Mouse (Mus musculus): ENCODE measurements around the gene C77080. TPM values are rescaled to one million over a fixed set of nuclear protein-coding genes. Genes with fewer than 3 reads are reported as not detected.

The C77080 gene
- polyA plus RNA-seq, 1 experiment from 2014 or later = 9.6 TPM

DNA sequence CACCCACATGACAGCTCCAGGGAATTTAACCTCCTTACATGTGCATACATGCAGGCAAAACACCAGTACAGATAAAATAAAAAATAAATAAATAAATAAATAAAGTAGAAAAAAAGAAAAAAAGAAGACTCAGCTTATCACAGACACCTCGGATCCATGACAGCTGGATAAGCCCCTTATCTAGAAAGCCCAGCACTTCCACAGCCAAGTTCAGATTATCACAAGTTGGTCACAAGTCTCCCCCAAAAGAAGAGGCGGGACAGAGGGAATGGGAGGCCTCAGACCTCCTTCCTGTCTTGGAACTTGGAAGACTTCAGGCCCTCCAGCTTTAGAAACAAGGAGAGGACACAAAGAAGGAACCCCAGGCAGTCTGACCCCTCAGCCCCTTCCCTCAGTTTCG lies 26.1 kb downstream of the C77080 start:
- Histone ChIP-seq H3K9me3 (no peaks in the 10 kb centered on the region), H3K27ac (0 out of 2 replicates have a peak overlapping the region, but pooled peaks have one; percentile 51), H3K9ac (no peak overlapping the region), H3K4me3 (no peak overlapping the region), H3K27me3 (no peaks in the 10 kb centered on the region), H3K4me2 (no peak overlapping the region), H3K4me1 (peaks cover 60% of the 10 kb centered on the region), H3K36me3 (no peaks in the 10 kb centered on the region)
- 80% methylated on average over 3 of the region's 3 CpGs for WGBS
- ATAC-seq (ENCODE audit: insufficient number of reproducible peaks, low FRiP score, low TSS enrichment, low read depth) = no peak

DNA sequence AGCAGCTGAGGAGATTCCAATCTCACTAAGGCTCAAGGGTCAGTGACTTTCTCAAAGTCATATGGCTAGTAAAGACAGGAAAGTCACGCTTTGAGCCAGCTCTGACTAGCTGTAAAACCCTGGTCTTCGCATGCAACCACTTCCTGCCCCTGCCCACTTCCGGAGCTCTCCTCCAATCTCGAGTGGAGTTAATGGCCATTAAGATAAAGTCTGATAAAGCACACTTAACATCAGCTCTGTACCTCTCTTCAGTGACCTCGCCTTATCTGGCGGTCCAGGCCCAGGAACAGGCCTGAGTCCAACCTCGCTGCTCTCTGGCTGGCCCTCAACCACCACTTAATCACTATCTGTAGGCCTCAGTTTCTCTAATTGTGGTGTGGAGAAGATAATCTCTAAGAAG lies 26.7 kb downstream of the C77080 start:
- no peak for ATAC-seq (ENCODE audit: insufficient number of reproducible peaks, low FRiP score, low TSS enrichment, low read depth)
- Histone ChIP-seq H3K4me1 (peaks cover 58% of the 10 kb centered on the region), H3K4me3 (no peak overlapping the region), H3K36me3 (no peaks in the 10 kb centered on the region), H3K27me3 (no peaks in the 10 kb centered on the region), H3K4me2 (no peak overlapping the region), H3K9ac (no peak overlapping the region), H3K9me3 (no peaks in the 10 kb centered on the region), H3K27ac (no peak overlapping the region)
- 54% methylated on average over 7 of the region's 7 CpGs for WGBS

DNA sequence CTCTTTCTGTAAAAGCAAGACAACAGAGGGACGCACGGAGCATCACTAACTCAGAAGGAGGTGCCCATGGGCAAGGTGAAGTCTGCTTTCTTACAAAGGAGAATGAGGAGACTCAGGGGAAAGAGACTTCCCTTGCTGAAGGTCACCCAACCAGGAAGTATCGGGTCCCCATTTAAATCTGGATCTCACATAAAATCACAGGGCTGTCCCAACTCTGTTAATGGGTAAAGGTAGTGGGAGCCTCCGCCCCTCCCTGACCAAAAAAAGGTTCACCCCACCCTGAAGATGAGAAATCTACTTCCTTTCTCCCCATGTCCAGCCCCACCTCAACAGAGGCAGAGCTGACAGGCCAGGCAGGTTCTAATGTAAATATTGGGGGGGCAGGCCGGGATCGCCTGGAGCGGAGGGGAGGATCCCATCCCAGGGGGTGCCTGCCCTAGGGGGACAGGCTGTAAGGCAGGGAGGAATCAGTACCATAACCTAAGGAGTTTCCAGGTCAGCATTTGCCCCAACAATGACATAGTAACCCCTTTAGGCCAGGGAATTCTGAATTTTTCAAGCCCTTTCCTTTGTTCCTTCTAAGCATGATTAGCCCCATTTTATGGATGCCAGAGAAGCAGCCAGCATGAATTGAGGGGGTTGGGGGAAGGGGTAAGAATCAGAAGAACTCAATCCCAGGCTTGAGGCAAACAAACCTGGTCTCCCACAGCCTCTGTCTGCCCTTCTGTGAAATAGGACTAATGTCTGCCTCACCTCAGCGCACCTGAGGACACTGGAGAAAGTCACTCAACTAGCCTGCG lies 28.4 kb downstream of the C77080 start:
- Histone ChIP-seq H3K4me3 (no peak overlapping the region), H3K9me3 (no peaks in the 10 kb centered on the region), H3K4me2 (no peak overlapping the region), H3K27me3 (no peaks in the 10 kb centered on the region), H3K9ac (no peak overlapping the region), H3K4me1 (peaks cover 53% of the 10 kb centered on the region), H3K36me3 (no peaks in the 10 kb centered on the region), H3K27ac (peak overlapping the region; percentile 61)
- ATAC-seq (ENCODE audit: insufficient number of reproducible peaks, low FRiP score, low TSS enrichment, low read depth) = no peak
- 70% methylated on average over 9 of the region's 9 CpGs for WGBS

DNA sequence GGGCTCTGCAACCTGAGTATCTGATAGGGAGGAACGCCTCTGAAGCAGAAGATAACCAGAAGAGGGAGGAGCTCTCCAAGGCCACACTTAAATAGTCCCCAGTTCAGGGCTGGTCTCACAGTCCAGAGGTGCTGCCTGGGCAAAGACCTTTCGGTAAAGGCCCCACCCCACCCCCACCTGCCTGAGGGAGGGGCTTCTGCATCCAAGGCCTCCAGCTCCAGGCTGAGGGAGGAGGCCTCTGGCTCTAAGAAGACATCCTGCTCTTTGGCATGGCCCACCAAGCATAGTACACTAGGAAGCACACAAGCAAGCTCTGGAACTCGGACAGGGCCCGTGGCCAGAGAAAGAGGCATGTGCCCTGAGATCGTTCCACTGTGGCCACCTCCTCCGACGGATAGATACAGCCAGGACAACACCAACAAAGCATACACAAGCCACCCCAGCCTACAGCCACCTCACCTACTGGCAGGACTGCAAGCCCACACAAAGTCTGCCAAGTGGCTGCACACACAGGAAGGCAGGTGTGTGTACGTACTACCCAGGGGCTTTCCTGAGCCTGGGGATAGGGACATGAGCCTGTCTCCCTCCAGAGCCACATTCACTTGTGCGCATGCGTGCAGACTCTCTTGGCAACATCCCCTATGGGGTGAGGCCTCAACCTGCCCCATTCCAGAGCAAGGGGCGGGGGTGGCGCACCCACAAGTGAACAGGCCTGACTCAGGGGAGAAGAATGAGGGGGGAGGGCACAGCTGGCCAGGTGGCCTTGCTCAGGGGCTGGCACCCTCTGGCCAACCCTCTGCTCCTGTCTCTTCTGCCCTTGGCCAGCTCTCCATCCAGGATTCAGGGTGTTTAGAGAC lies 29.4 kb downstream of the C77080 start:
- 0 out of 2 replicates have a peak, but pooled peaks have one; percentile 9 for ATAC-seq (ENCODE audit: insufficient number of reproducible peaks, low FRiP score, low TSS enrichment, low read depth)
- no peak overlapping the region for H3K4me3 ChIP-seq
- WGBS = 60% methylated on average over 12 of the region's 12 CpGs
- peaks cover 55% of the 10 kb centered on the region for H3K4me1 ChIP-seq
- H3K36me3 ChIP-seq = no peaks in the 10 kb centered on the region
- no peak overlapping the region for H3K4me2 ChIP-seq
- no peaks in the 10 kb centered on the region for H3K9me3 ChIP-seq
- H3K9ac ChIP-seq = no peak overlapping the region
- H3K27me3 ChIP-seq = no peaks in the 10 kb centered on the region
- peak overlapping the region; percentile 75 for H3K27ac ChIP-seq

DNA sequence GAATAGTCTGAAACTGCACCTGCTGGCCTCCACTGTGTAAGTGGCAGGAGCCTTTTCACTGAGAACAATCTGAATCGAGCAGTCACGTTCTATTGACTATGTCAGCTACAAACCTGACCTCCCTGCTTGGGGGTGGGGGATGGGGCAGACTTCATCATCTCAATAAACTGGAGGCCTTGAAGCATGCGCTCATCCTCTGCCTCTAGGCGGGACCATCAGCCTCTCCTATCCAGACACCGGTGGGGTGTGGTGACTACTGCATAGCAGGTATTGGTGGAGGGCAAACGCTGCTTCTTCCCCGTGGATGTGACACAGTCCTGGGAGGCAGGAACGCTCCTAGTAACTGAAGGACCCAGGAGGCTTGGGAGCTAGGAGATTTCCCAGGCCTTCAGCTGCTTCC lies 30.3 kb downstream of the C77080 start:
- H3K4me1 ChIP-seq = peaks cover 60% of the 10 kb centered on the region
- H3K27me3 ChIP-seq = no peaks in the 10 kb centered on the region
- H3K36me3 ChIP-seq = no peaks in the 10 kb centered on the region
- H3K9me3 ChIP-seq = no peaks in the 10 kb centered on the region
- H3K4me3 ChIP-seq = no peak overlapping the region
- peak overlapping the region; percentile 75; the same call in 1 of the 2 replicates for H3K27ac ChIP-seq
- 65% methylated on average over 8 of the region's 8 CpGs for WGBS
- no peak for ATAC-seq (ENCODE audit: insufficient number of reproducible peaks, low FRiP score, low TSS enrichment, low read depth)
- no peak overlapping the region for H3K9ac ChIP-seq
- H3K4me2 ChIP-seq = no peak overlapping the region

DNA sequence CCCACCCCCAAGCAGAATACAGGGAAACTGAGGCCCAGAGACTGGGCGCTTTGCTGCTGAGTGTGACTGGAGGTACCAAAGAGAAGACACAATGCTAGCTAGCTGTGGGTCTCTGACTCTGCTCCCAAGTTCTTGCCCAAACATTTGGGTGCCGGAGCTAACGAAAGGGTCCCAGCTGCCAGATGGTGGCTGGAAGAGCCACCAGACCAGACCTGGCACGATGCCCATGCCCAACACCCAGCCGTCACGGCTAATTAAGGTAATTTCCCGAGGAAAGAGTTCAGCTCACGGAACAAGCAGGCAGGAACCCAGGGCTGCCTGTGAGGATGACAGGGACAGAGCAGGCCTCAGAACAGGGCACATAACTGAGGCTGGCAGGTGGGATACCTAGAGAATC lies 33.2 kb downstream of the C77080 start:
- H3K4me3 ChIP-seq = peak overlapping the region; percentile 19; the same call in 1 of the 2 replicates
- peaks cover 69% of the 10 kb centered on the region for H3K4me1 ChIP-seq
- H3K27me3 ChIP-seq = no peaks in the 10 kb centered on the region
- peak overlapping the region; percentile 42 for H3K4me2 ChIP-seq
- H3K9me3 ChIP-seq = no peaks in the 10 kb centered on the region
- H3K27ac ChIP-seq = peak overlapping the region; percentile 23; the same call in 1 of the 2 replicates
- WGBS = 16% methylated on average over 8 of the region's 8 CpGs
- no peak overlapping the region for H3K9ac ChIP-seq
- no peak for ATAC-seq (ENCODE audit: insufficient number of reproducible peaks, low FRiP score, low TSS enrichment, low read depth)
- peaks cover 20% of the 10 kb centered on the region for H3K36me3 ChIP-seq

DNA sequence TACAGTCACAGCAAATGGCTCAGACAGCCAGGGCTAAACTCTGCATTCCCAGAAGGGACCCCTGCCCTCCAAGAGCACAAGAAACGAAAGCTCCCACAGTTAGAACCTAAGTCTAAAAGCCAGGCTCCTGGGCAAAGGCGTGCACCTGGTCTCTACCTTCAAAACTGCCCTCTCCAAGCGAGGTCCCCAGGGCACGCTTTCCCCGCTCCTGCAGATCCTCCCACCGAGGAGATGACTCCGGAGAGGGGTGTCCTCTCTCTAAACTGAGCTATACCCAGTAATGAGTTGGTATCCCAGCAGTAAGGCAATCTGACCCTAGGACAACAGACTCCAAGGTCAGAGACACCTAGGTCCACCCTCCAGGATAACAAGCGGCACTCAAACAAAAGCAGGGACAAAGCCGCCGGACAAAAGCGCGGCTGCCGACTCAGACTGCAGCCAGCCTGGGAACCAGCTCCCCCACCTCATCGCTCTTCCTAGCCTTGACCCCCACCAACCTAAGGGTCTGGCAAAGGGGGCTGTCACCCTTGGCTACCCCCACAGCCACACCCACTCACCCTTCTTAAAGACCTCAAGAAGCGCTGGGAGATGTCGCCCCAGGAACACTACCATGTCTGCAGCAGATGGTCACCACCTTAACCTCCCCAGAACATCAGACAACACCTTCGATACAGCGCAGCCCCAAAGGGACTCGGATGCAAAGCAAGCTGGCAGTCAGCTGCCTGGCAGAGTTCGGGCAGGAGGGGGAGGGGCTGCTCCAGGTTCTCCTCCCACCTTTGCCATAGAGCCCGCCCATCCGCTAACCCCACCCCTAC lies 33.8 kb downstream of the C77080 start:
- Histone ChIP-seq H3K4me2 (peak overlapping the region; percentile 42), H3K4me1 (peaks cover 69% of the 10 kb centered on the region), H3K9me3 (no peaks in the 10 kb centered on the region), H3K4me3 (peak overlapping the region; percentile 19), H3K27ac (peak overlapping the region; percentile 60; the same call in 1 of the 2 replicates), H3K36me3 (peaks cover 26% of the 10 kb centered on the region), H3K9ac (no peak overlapping the region), H3K27me3 (no peaks in the 10 kb centered on the region)
- no peak for ATAC-seq (ENCODE audit: insufficient number of reproducible peaks, low FRiP score, low TSS enrichment, low read depth)
- 12% methylated on average over 22 of the region's 22 CpGs for WGBS

DNA sequence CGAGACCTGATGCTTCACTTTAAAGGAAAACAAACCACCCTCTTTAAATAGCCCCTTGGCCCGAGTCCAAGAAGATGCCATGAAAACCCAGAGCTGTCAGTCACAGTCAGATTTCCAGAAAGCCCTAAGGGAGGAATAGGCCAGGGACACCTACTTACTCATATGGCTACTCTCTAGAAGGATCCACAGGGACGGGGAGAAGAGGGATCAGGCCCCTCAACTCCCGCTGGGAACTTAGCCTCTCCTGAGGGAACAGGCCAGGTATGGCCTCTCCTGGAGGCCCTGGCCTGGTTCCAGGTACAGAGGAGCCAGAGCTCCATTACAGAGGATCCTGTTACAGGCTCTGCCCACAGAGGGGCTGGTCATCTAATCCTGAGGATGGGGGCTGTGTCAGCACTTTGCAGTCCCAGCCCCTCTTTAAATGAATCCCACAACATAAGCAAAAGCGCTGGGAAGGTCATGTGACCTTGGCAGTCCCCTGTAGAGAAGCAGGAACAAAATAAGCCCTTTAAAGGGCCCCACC lies 34.7 kb downstream of the C77080 start:
- Histone ChIP-seq H3K36me3 (peaks cover 35% of the 10 kb centered on the region), H3K27ac (peak overlapping the region; percentile 60), H3K9ac (no peak overlapping the region), H3K4me3 (peak overlapping the region; percentile 19), H3K4me2 (peak overlapping the region; percentile 42), H3K27me3 (no peaks in the 10 kb centered on the region), H3K9me3 (no peaks in the 10 kb centered on the region), H3K4me1 (peaks cover 67% of the 10 kb centered on the region)
- 12% methylated on average over 5 of the region's 5 CpGs for WGBS
- ATAC-seq (ENCODE audit: insufficient number of reproducible peaks, low FRiP score, low TSS enrichment, low read depth) = no peak

DNA sequence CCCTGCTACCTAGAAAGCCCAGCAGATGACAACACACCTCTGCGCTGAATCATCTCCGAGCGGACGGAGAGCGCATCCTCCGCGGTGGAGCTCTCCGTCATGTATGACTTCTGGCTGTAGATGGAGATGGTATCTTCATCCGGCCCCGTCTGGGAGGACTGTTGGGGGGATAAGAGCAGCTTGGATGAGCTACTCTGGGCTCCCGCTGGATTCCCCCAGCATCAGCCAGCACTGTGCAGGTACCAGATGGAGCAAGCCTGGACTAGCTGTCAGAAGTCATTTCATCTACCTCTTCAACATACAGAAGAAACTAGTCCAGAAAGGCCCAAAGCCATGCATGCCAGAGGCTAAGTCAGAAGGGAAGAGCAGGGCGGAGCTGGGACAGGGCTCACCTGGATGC lies 35.9 kb downstream of the C77080 start:
- Histone ChIP-seq H3K27me3 (no peaks in the 10 kb centered on the region), H3K4me3 (no peak overlapping the region), H3K4me1 (peaks cover 70% of the 10 kb centered on the region), H3K27ac (no peak overlapping the region), H3K36me3 (peaks cover 46% of the 10 kb centered on the region), H3K9ac (no peak overlapping the region), H3K9me3 (no peaks in the 10 kb centered on the region), H3K4me2 (no peak overlapping the region)
- WGBS = 87% methylated on average over 12 of the region's 12 CpGs
- ATAC-seq (ENCODE audit: insufficient number of reproducible peaks, low FRiP score, low TSS enrichment, low read depth) = no peak

DNA sequence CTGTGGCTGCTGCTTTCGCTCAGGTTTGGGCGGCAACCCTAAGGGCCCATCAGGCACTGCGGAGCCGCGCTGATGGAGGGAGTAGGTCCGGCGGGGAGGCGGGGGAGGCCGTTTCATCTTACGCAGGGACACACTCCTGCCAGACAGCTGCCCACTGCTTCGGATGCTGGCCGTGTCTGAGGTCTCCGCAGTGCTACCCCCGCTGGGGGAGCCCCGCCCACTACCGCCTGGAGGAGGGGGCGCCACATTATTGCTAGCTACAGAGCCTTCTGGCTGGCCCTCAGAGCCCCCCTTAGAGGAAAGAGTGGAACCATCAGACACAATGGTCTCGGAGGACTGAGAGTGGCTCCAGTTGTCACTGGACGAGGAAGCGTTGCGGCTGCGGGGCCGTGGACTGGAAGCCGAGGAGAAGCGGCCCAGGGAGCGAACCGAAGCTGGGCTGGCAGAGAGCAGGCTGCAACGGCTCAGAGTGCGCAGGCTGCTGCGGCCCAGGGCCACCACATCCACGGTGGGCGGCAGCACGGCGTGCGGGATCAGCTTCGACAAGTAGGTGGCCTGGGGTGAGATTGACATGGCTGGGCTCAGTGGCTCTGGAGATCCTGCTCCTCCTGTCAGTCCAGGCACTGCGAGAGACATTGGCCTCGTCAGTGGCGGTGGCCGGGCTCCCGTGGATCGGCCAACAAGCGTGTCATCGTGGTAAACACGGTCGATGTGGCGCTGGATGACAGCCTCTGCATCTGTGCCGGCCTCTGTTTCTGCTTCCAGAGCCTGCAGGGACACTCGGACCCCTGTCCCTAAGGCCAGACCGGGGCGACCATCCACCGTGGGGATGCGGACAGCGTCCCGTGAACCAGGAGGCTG lies 37.6 kb downstream of the C77080 start:
- no peaks in the 10 kb centered on the region for H3K9me3 ChIP-seq
- ATAC-seq (ENCODE audit: insufficient number of reproducible peaks, low FRiP score, low TSS enrichment, low read depth) = no peak
- H3K36me3 ChIP-seq = peaks cover 60% of the 10 kb centered on the region
- no peak overlapping the region for H3K9ac ChIP-seq
- peak overlapping the region; percentile 9; the same call in 1 of the 2 replicates for H3K4me3 ChIP-seq
- no peaks in the 10 kb centered on the region for H3K27me3 ChIP-seq
- 43% methylated on average over 55 of the region's 55 CpGs for WGBS
- peak overlapping the region; percentile 33; the same call in 1 of the 2 replicates for H3K4me2 ChIP-seq
- H3K4me1 ChIP-seq = peaks cover 81% of the 10 kb centered on the region
- H3K27ac ChIP-seq = no peak overlapping the region
